Mouse (Mus musculus) liver, postnatal 0 days (tissue): ENCODE measurements around the gene Hexim1. TPM values are rescaled to one million over a fixed set of nuclear protein-coding genes. Genes with fewer than 3 reads are reported as not detected.
A peak's percentile ranks its signal among the peaks of the same experiment; 100 is the strongest.

ENCODE experiments used
- ATAC-seq: fragments of 200-750 bp; cut with Nextera tagmentation; 2 replicates; pipeline ENCODE4 v1.8.0; 2017; ENCODE audit warnings: mild to moderate bottlenecking, moderate library complexity
- DNase-seq: peaks from one replicate; pipeline ENCODE4 v3.0.0-alpha.2; 2016
- H3K27ac ChIP-seq: fragments of 300-500 bp; sonication (generic); 2 replicates; pipeline ENCODE4 v1.5.1; 2014; ENCODE audit warnings: antibody characterized with exemption, moderate library complexity, mild to moderate bottlenecking, low read depth
- H3K27me3 ChIP-seq: fragments of 300-500 bp; sonication (generic); 2 replicates; pipeline ENCODE4 v1.6.1; 2014; ENCODE audit warnings: low read length, control low read depth, mixed read lengths; ENCODE audit not compliant: insufficient read depth
- H3K36me3 ChIP-seq: fragments of 300-500 bp; sonication (generic); replicated peaks from 2 replicates; pipeline ENCODE4 v1.6.1; 2014; ENCODE audit warnings: mild to moderate bottlenecking, control low read depth, low read length, moderate library complexity, mixed read lengths; ENCODE audit not compliant: insufficient read depth
- H3K4me1 ChIP-seq: fragments of 300-500 bp; sonication (generic); 2 replicates; pipeline ENCODE4 v1.6.1; 2014; ENCODE audit warnings: antibody characterized with exemption, mild to moderate bottlenecking, control low read depth; ENCODE audit not compliant: insufficient read depth
- H3K4me2 ChIP-seq: fragments of 300-500 bp; sonication (generic); 2 replicates; pipeline ENCODE4 v1.6.1; 2014; ENCODE audit warnings: low read depth, mild to moderate bottlenecking, low read length, moderate library complexity, mixed read lengths
- H3K4me3 ChIP-seq: fragments of 300-500 bp; sonication (generic); 2 replicates; pipeline ENCODE4 v1.5.1; 2014; ENCODE audit warnings: low read depth, low read length
- H3K9ac ChIP-seq: fragments of 300-500 bp; sonication (generic); replicated peaks from 2 replicates; pipeline ENCODE4 v1.6.1; 2014; ENCODE audit warnings: mild to moderate bottlenecking, moderate library complexity
- H3K9me3 ChIP-seq: fragments of 300-500 bp; sonication (generic); 2 replicates; pipeline ENCODE4 v1.6.1; 2016; ENCODE audit warnings: mild to moderate bottlenecking, control low read depth, low read length, mixed read lengths
- CTCF ChIP-seq: sonication (generic); IDR thresholded peaks from 2 replicates; pipeline ENCODE4 v1.5.1; 2016; ENCODE audit warnings: antibody characterized with exemption, low read depth
- EP300 ChIP-seq: IDR thresholded peaks from 2 replicates; pipeline ENCODE4 v1.6.1; 2016; ENCODE audit warnings: antibody characterized with exemption, low read depth, mild to moderate bottlenecking
- WGBS: fragments of 180-500 bp; shearing (Covaris S2); extraction: QIAGEN DNeasy Blood & Tissue Kit; methylation state at CpG from one replicate; pipeline ENCODE4 v1.1.7; 2014; ENCODE audit not compliant: insufficient replicate concordance; 5-methylcytosine and 5-hydroxymethylcytosine counted together
- polyA plus RNA-seq: library from polyadenylated mRNA; unstranded; fragments of >200 nt; fragmentation: Nextera tagmentation; extraction: Ambion mirVana; gene quantifications from 2 replicates; pipeline ENCODE4 v1.2.1, GENCODE M21; 2015

Gene Hexim1
- polyA plus RNA-seq, 1 experiment from 2014 or later: 2.7 TPM

- Histone ChIP-seq H3K4me2 (peak overlapping the region; percentile 76), H3K27me3 (no peaks in the 10 kb centered on the region), H3K36me3 (no peaks in the 10 kb centered on the region), H3K9ac (peak overlapping the region; percentile 18; the same call in 1 of the 2 replicates), H3K9me3 (no peaks in the 10 kb centered on the region), H3K4me1 (peaks cover 7% of the 10 kb centered on the region), H3K4me3 (peak overlapping the region; percentile 40), H3K27ac (0 out of 2 replicates have a peak overlapping the region, but pooled peaks have one; percentile 41)
- peak; percentile 98 for DNase-seq
- ATAC-seq: peak; percentile 97
- TF ChIP-seq EP300 (no peak), CTCF (peak; percentile 98)
- WGBS: 4% methylated on average over 25 of the region's 25 CpGs
These were observed 42.8 kb downstream of the Hexim1 start for GRCm38 (mm10) chr11:103158621-103159478.

GRCm38 (mm10) chr11:103160738-103161137, 44.7 kb downstream of the Hexim1 start:
- no peak overlapping the region for H3K4me2 ChIP-seq
- H3K4me1 ChIP-seq: peaks cover 7% of the 10 kb centered on the region
- H3K27me3 ChIP-seq: no peaks in the 10 kb centered on the region
- ATAC-seq: no peak
- H3K9ac ChIP-seq: no peak overlapping the region
- H3K27ac ChIP-seq: no peak overlapping the region
- TF ChIP-seq CTCF: no peak
- H3K9me3 ChIP-seq: no peaks in the 10 kb centered on the region
- 77% methylated on average over 11 of the region's 11 CpGs for WGBS
- no peaks in the 10 kb centered on the region for H3K36me3 ChIP-seq
- no peak overlapping the region for H3K4me3 ChIP-seq
- DNase-seq: no peak

- Histone ChIP-seq H3K9ac (no peak overlapping the region), H3K4me1 (peaks cover 7% of the 10 kb centered on the region), H3K27me3 (no peaks in the 10 kb centered on the region), H3K4me2 (no peak overlapping the region), H3K27ac (no peak overlapping the region), H3K9me3 (0 out of 2 replicates have a peak, but pooled peaks cover 2% of the 10 kb centered on the region), H3K4me3 (no peak overlapping the region), H3K36me3 (no peaks in the 10 kb centered on the region)
- ATAC-seq: no peak
- WGBS: 76% methylated on average over 7 of the region's 7 CpGs
- TF ChIP-seq CTCF: peak; percentile 29
- no peak for TF ChIP-seq EP300
- DNase-seq: no peak
These were observed 45.4 kb downstream of the Hexim1 start for GRCm38 (mm10) chr11:103161449-103161848.

- peak; percentile 66 for DNase-seq
- TF ChIP-seq EP300 (no peak), CTCF (peak; percentile 64)
- peaks cover 7% of the 10 kb centered on the region for H3K4me1 ChIP-seq
- H3K9me3 ChIP-seq: 0 out of 2 replicates have a peak, but pooled peaks cover 2% of the 10 kb centered on the region
- no peaks in the 10 kb centered on the region for H3K27me3 ChIP-seq
- H3K9ac ChIP-seq: no peak overlapping the region
- 85% methylated on average over 5 of the region's 5 CpGs for WGBS
- no peaks in the 10 kb centered on the region for H3K36me3 ChIP-seq
- no peak overlapping the region for H3K27ac ChIP-seq
- no peak overlapping the region for H3K4me3 ChIP-seq
- no peak for ATAC-seq
- H3K4me2 ChIP-seq: no peak overlapping the region
These were observed 46.1 kb downstream of the Hexim1 start for GRCm38 (mm10) chr11:103162132-103162531.

GRCm38 (mm10) chr11:103164391-103164790, 48.4 kb downstream of the Hexim1 start:
- ATAC-seq (no peak), DNase-seq (no peak)
- Histone ChIP-seq H3K4me2 (peak overlapping the region; percentile 35; the same call in 1 of the 2 replicates), H3K36me3 (no peaks in the 10 kb centered on the region), H3K27me3 (0 out of 2 replicates have a peak, but pooled peaks cover 4% of the 10 kb centered on the region), H3K4me3 (no peak overlapping the region), H3K27ac (no peak overlapping the region), H3K9me3 (0 out of 2 replicates have a peak, but pooled peaks cover 2% of the 10 kb centered on the region), H3K9ac (no peak overlapping the region), H3K4me1 (no peaks in the 10 kb centered on the region)
- TF ChIP-seq EP300 (no peak), CTCF (no peak)
- WGBS: 21% methylated on average over 10 of the region's 10 CpGs

- no peaks in the 10 kb centered on the region for H3K36me3 ChIP-seq
- H3K4me3 ChIP-seq: no peak overlapping the region
- H3K4me1 ChIP-seq: peaks cover 10% of the 10 kb centered on the region
- WGBS: 22% methylated on average over 9 of the region's 9 CpGs
- ATAC-seq (peak; percentile 37; the same call in 1 of the 2 replicates), DNase-seq (peak; percentile 73)
- no peak overlapping the region for H3K27ac ChIP-seq
- peaks cover 28% of the 10 kb centered on the region for H3K27me3 ChIP-seq
- H3K9me3 ChIP-seq: 0 out of 2 replicates have a peak, but pooled peaks cover 2% of the 10 kb centered on the region
- TF ChIP-seq EP300: no peak
- TF ChIP-seq CTCF: peak; percentile 98
- H3K4me2 ChIP-seq: no peak overlapping the region
- H3K9ac ChIP-seq: no peak overlapping the region
These were observed 52.8 kb downstream of the Hexim1 start for GRCm38 (mm10) chr11:103168690-103169390.

Other genes with a start within 250 kb of the Hexim1 start
- 39.0 and 45.5 TPM in 2 replicates for gene Eftud2, start 235.2 kb upstream of the Hexim1 start, polyA plus RNA-seq
- 0.39 and 0.51 TPM in 2 replicates for gene Ccdc103, start 235.0 kb upstream of the Hexim1 start, polyA plus RNA-seq
- not detected in 2 replicates for gene Fam187a, start 231.1 kb upstream of the Hexim1 start, polyA plus RNA-seq
- 3.6 and 3.8 TPM in 2 replicates for gene Gfap, start 215.3 kb upstream of the Hexim1 start, polyA plus RNA-seq
- 3.2 and 3.4 TPM in 2 replicates for gene Kif18b, start 191.1 kb upstream of the Hexim1 start, polyA plus RNA-seq
- 0.12 TPM in 1 of 2 replicates, not detected in the other for gene C1ql1, start 169.5 kb upstream of the Hexim1 start, polyA plus RNA-seq
- gene Nmt1, start 88.0 kb upstream of the Hexim1 start, polyA plus RNA-seq: 37.5 and 37.7 TPM in 2 replicates
- gene Dcakd, start 87.9 kb upstream of the Hexim1 start, polyA plus RNA-seq: 32.3 and 32.5 TPM in 2 replicates
- 0.82 and 0.85 TPM in 2 replicates for gene Plcd3, start 14.6 kb upstream of the Hexim1 start, polyA plus RNA-seq
- gene Acbd4, start 14.5 kb upstream of the Hexim1 start, polyA plus RNA-seq: 56.5 and 57.0 TPM in 2 replicates
- gene Hexim2, start 16.2 kb downstream of the Hexim1 start, polyA plus RNA-seq: 3.4 and 3.7 TPM in 2 replicates
- 4.1 and 5.9 TPM in 2 replicates for gene Fmnl1, start 54.9 kb downstream of the Hexim1 start, polyA plus RNA-seq
- 0.09 TPM in 1 of 2 replicates, not detected in the other for gene 1700023F06Rik, start 92.3 kb downstream of the Hexim1 start, polyA plus RNA-seq
- gene Spata32, start 102.2 kb downstream of the Hexim1 start, polyA plus RNA-seq: not detected in 2 replicates
- gene Map3k14, start 151.2 kb downstream of the Hexim1 start, polyA plus RNA-seq: 0.67 and 0.78 TPM in 2 replicates
- 3.2 and 3.3 TPM in 2 replicates for gene Arhgap27, start 247.5 kb downstream of the Hexim1 start, polyA plus RNA-seq